Mouse (Mus musculus) forebrain, embryonic 14.5 days (tissue): ENCODE results near the gene Cep41. TPM values are rescaled to one million over a fixed set of nuclear protein-coding genes. Genes with fewer than 3 reads are reported as not detected.

Experiments
- ATAC-seq: fragments of 200-750 bp; cut with Nextera tagmentation; 2 replicates; pipeline ENCODE4 v1.8.0; 2017; ENCODE audit warnings: mild to moderate bottlenecking, moderate library complexity
- DNase-seq: peaks from one replicate; pipeline ENCODE4 v3.0.0-alpha.2; 2015; ENCODE audit warnings: low spot score
- H3K27ac ChIP-seq: fragments of 300-500 bp; sonication (generic); 2 replicates; pipeline ENCODE4 v1.5.1; 2014; ENCODE audit warnings: low read depth, mild to moderate bottlenecking, control low read depth, low read length, moderate library complexity
- H3K27me3 ChIP-seq: fragments of 300-500 bp; sonication (generic); replicated peaks from 2 replicates; pipeline ENCODE4 v1.6.1; 2014; ENCODE audit warnings: low read length, control low read depth, mixed read lengths; ENCODE audit not compliant: control insufficient read depth, insufficient read depth
- H3K36me3 ChIP-seq: fragments of 300-500 bp; sonication (generic); 2 replicates; pipeline ENCODE4 v1.6.1; 2014; ENCODE audit warnings: low read length, control low read depth; ENCODE audit not compliant: control insufficient read depth, insufficient read depth
- H3K4me1 ChIP-seq: fragments of 300-500 bp; sonication (generic); 2 replicates; pipeline ENCODE4 v1.6.1; 2014; ENCODE audit warnings: antibody characterized with exemption, low read length, control low read depth; ENCODE audit not compliant: control insufficient read depth, insufficient read depth
- H3K4me2 ChIP-seq: fragments of 300-500 bp; sonication (generic); 2 replicates; pipeline ENCODE4 v1.6.1; 2014; ENCODE audit warnings: mild to moderate bottlenecking, control low read depth, low read length
- H3K4me3 ChIP-seq: fragments of 300-500 bp; sonication (generic); 2 replicates; pipeline ENCODE4 v1.5.1; 2014; ENCODE audit warnings: low read depth, low read length, control low read depth
- H3K9ac ChIP-seq: fragments of 300-500 bp; sonication (generic); 2 replicates; pipeline ENCODE4 v1.6.1; 2014; ENCODE audit warnings: mild to moderate bottlenecking, low read length, control low read depth, moderate library complexity
- H3K9me3 ChIP-seq: fragments of 300-500 bp; sonication (generic); replicated peaks from 2 replicates; pipeline ENCODE4 v1.6.1; 2016; ENCODE audit warnings: low read length, control low read depth, mixed read lengths; ENCODE audit not compliant: control insufficient read depth
- WGBS: fragments of 180-500 bp; shearing (Covaris S2); extraction: QIAGEN DNeasy Blood & Tissue Kit; methylation state at CpG from one replicate; pipeline ENCODE4 v1.1.7; 2014; 5-methylcytosine and 5-hydroxymethylcytosine counted together
- polyA plus RNA-seq: library from polyadenylated mRNA; unstranded; fragments of >200 nt; fragmentation: Nextera tagmentation; extraction: Ambion mirVana; gene quantifications from 2 replicates; pipeline ENCODE4 v1.2.1, GENCODE M21; 2014

Gene Cep41
- polyA plus RNA-seq, 1 experiment from 2014 or later, result 16.6 TPM

GRCm38 (mm10) chr6:30734988-30735727 lies 41.6 kb upstream of the Cep41 start:
- DNase-seq, result no peak
- WGBS, result 51% methylated on average over 22 of the region's 22 CpGs

GRCm38 (mm10) chr6:30734465-30734864 lies 40.9 kb upstream of the Cep41 start:
- Histone ChIP-seq H3K27me3 (no peaks in the 10 kb centered on the region), H3K27ac (peak overlapping the region; percentile 87; the same call in 1 of the 2 replicates), H3K36me3 (no peaks in the 10 kb centered on the region), H3K4me2 (peak overlapping the region; percentile 64), H3K9ac (peak overlapping the region; percentile 29; the same call in 1 of the 2 replicates), H3K4me1 (peaks cover 11% of the 10 kb centered on the region), H3K4me3 (no peak overlapping the region), H3K9me3 (peaks cover 27% of the 10 kb centered on the region)
- 47% methylated on average over 6 of the region's 6 CpGs for WGBS
- DNase-seq (no peak), ATAC-seq (no peak)

More at GRCm38 (mm10) chr6:30734988-30735727, 41.6 kb upstream of the Cep41 start:
- H3K9me3 ChIP-seq, result peaks cover 27% of the 10 kb centered on the region
- peak overlapping the region; percentile 87 for H3K27ac ChIP-seq
- H3K9ac ChIP-seq, result peak overlapping the region; percentile 49
- peak overlapping the region; percentile 11 for H3K4me3 ChIP-seq
- no peak for ATAC-seq
- no peaks in the 10 kb centered on the region for H3K27me3 ChIP-seq
- peak overlapping the region; percentile 64 for H3K4me2 ChIP-seq
- H3K4me1 ChIP-seq, result peaks cover 7% of the 10 kb centered on the region
- no peaks in the 10 kb centered on the region for H3K36me3 ChIP-seq

DNA sequence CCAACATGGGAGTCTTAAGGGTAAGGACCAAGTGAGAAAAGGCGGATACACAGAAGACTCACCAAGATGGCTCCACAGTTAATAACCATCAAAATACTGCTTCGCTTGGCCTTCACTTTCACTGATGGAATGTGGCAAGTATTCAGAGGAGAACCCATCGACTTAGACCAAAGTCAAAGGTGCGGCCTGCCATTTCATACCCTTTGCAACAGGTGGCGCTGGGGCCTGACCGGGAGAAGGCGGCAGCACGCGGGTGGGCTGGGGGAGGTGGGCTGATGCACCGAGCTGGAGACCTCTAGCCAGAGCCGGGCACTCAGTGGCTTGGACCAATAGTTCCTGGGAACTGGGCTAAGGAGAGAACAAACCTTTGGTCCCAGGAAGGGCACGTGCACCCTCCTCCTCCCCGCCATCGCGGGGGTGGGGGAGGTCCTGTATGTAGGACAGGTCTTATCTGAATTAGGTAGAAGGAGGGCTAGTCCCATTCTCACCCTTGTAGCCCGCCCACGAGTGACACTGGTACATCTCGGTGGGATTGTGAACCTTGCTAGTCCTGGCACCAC lies 39.1 kb upstream of the Cep41 start:
- no peak overlapping the region for H3K4me2 ChIP-seq
- no peaks in the 10 kb centered on the region for H3K27me3 ChIP-seq
- peaks cover 12% of the 10 kb centered on the region for H3K9me3 ChIP-seq
- 52% methylated on average over 18 of the region's 18 CpGs for WGBS
- no peak for ATAC-seq
- peaks cover 11% of the 10 kb centered on the region for H3K4me1 ChIP-seq
- H3K9ac ChIP-seq, result no peak overlapping the region
- no peak for DNase-seq
- no peak overlapping the region for H3K4me3 ChIP-seq
- no peak overlapping the region for H3K27ac ChIP-seq
- H3K36me3 ChIP-seq, result no peaks in the 10 kb centered on the region

DNA sequence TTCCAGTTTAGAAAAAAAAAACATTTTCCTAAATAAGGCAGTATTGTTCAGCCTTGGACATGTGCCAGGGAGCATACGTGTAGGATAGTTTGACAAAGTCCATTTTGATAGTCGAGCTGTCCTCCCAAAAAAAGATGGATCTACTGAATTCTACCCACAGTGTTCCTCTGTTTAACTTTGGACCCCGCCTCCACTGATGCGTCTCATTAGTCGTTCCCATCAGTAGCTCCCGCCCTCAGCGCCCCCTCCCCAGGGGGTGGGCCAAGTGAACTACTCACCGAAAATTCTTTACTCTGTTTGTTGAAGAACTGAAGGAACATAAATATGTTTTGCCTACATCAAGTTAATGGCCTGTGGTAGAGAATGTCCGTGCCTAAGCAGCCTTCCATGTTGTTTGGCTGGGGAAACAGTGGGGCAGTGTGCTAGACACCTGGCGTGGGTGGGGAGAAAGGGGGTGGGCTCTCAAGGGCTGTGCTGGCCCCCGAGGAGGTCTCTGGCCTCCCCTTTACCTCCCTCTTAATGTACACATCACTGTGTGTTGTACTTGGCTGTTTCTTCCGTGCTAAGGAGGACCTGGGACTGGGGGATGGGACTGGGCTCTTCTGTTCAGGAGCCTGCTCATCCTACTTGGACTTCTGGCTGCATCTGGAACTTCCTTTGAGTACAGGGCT lies 36.9 kb upstream of the Cep41 start:
- Histone ChIP-seq H3K9me3 (no peaks in the 10 kb centered on the region), H3K4me1 (peaks cover 11% of the 10 kb centered on the region), H3K27ac (no peak overlapping the region), H3K9ac (no peak overlapping the region), H3K4me3 (no peak overlapping the region), H3K36me3 (no peaks in the 10 kb centered on the region), H3K4me2 (no peak overlapping the region), H3K27me3 (no peaks in the 10 kb centered on the region)
- no peak for ATAC-seq
- WGBS, result 56% methylated on average over 12 of the region's 12 CpGs
- DNase-seq, result no peak

GRCm38 (mm10) chr6:30723331-30723730 lies 29.8 kb upstream of the Cep41 start, which contains the start of gene Mest:
Mest (plus strand) TSS chr6:30723547.
- Histone ChIP-seq H3K4me2 (no peak within 1 kb of the TSS), H3K4me3 (no peak within 1 kb of the TSS), H3K9ac (no peak within 1 kb of the TSS), H3K4me1 (peaks cover 8% of the 10 kb centered on the region; the same call in 1 of the 2 replicates), H3K36me3 (no peaks in the 10 kb centered on the region), H3K27me3 (no peaks in the 10 kb centered on the region), H3K27ac (peak within 1 kb of the TSS; percentile 79), H3K9me3 (no peaks in the 10 kb centered on the region)
- ATAC-seq, result no peak
- 75% methylated on average over 7 of the region's 7 CpGs for WGBS
- no peak for DNase-seq

GRCm38 (mm10) chr6:30722385-30723164 lies 29.0 kb upstream of the Cep41 start:
- Histone ChIP-seq H3K4me1 (peaks cover 8% of the 10 kb centered on the region; the same call in 1 of the 2 replicates), H3K9ac (no peak overlapping the region), H3K4me2 (no peak overlapping the region), H3K9me3 (no peaks in the 10 kb centered on the region), H3K27ac (peak overlapping the region; percentile 79), H3K4me3 (no peak overlapping the region), H3K27me3 (no peaks in the 10 kb centered on the region), H3K36me3 (no peaks in the 10 kb centered on the region)
- ATAC-seq (peak; percentile 81), DNase-seq (peak; percentile 79)
- 29% methylated on average over 4 of the region's 4 CpGs for WGBS

- peak; percentile 54 for DNase-seq
- WGBS, result 46% methylated on average over 7 of the region's 7 CpGs
- no peaks in the 10 kb centered on the region for H3K27me3 ChIP-seq
Measured at GRCm38 (mm10) chr6:30716796-30717195, 23.2 kb upstream of the Cep41 start.

GRCm38 (mm10) chr6:30714891-30715471 lies 21.4 kb upstream of the Cep41 start:
- Histone ChIP-seq H3K9ac (no peak overlapping the region), H3K36me3 (no peaks in the 10 kb centered on the region), H3K4me1 (peaks cover 11% of the 10 kb centered on the region; the same call in 1 of the 2 replicates), H3K4me2 (no peak overlapping the region), H3K27me3 (no peaks in the 10 kb centered on the region), H3K27ac (no peak overlapping the region), H3K9me3 (no peaks in the 10 kb centered on the region), H3K4me3 (no peak overlapping the region)
- ATAC-seq (0 out of 2 replicates have a peak, but pooled peaks have one; percentile 29), DNase-seq (peak; percentile 30)
- 66% methylated on average over 5 of the region's 5 CpGs for WGBS

More at GRCm38 (mm10) chr6:30716796-30717195, 23.2 kb upstream of the Cep41 start:
- H3K4me2 ChIP-seq, result no peak overlapping the region
- H3K36me3 ChIP-seq, result no peaks in the 10 kb centered on the region
- peak; percentile 65 for ATAC-seq
- H3K9me3 ChIP-seq, result no peaks in the 10 kb centered on the region
- peaks cover 8% of the 10 kb centered on the region for H3K4me1 ChIP-seq
- no peak overlapping the region for H3K9ac ChIP-seq
- H3K4me3 ChIP-seq, result no peak overlapping the region
- H3K27ac ChIP-seq, result no peak overlapping the region
